Mouse (Mus musculus): ENCODE measurements around the gene Kyat3. TPM values are rescaled to one million over a fixed set of nuclear protein-coding genes. Genes with fewer than 3 reads are reported as not detected.
"Not testable (repeated sequence)": the region's sequence is repeated elsewhere in the genome, so short reads cannot be mapped to it uniquely, and the experiment has no call there.

The Kyat3 gene
- polyA plus RNA-seq (2016; fragmentation: Nextera tagmentation; extraction: Ambion mirVana): 9.0 and 10.2 TPM in 2 replicates

- H3K27me3 ChIP-seq (ENCODE audit: insufficient read depth, poor library complexity, severe bottlenecking): peaks cover 16% of the 10 kb centered on the region
- peak within 1 kb of the TSS; percentile 86 for H3K27ac ChIP-seq
- peaks cover 19% of the 10 kb centered on the region for H3K4me1 ChIP-seq (replicated peaks)
- DNase-seq (ENCODE audit: low spot score): peak; percentile 93
- WGBS: under 1% methylated on average over 48 of the region's 48 CpGs
- no peaks in the 10 kb centered on the region for H3K36me3 ChIP-seq
- peak within 1 kb of the TSS; percentile 65 for H3K4me3 ChIP-seq
- H3K9me3 ChIP-seq: no peaks in the 10 kb centered on the region
Observed at GRCm38 (mm10) chr3:142700442-142701322, at the start of gene Kyat3. Gene Kyat3, plus strand, starts transcription at chr3:142701051.

- no peaks in the 10 kb centered on the region for H3K4me1 ChIP-seq (replicated peaks)
- no peak for DNase-seq (ENCODE audit: low spot score)
- WGBS: 92% methylated on average over 8 of the region's 8 CpGs
- H3K27me3 ChIP-seq (ENCODE audit: insufficient read depth, poor library complexity, severe bottlenecking): no peaks in the 10 kb centered on the region
- H3K27ac ChIP-seq: no peak overlapping the region
- H3K4me3 ChIP-seq: no peak overlapping the region
- H3K36me3 ChIP-seq: no peaks in the 10 kb centered on the region
- peaks cover 17% of the 10 kb centered on the region; the same call in 1 of the 2 replicates for H3K9me3 ChIP-seq
Observed at GRCm38 (mm10) chr3:142664723-142665122, 36.1 kb upstream of the Kyat3 start.

- 90% methylated on average over 1 of the region's 1 CpGs for WGBS
- H3K4me1 ChIP-seq (replicated peaks): no peaks in the 10 kb centered on the region
- no peaks in the 10 kb centered on the region for H3K36me3 ChIP-seq
- DNase-seq (ENCODE audit: low spot score): no peak
- H3K27me3 ChIP-seq (ENCODE audit: insufficient read depth, poor library complexity, severe bottlenecking): no peaks in the 10 kb centered on the region
- H3K9me3 ChIP-seq: no peaks in the 10 kb centered on the region
- H3K4me3 ChIP-seq: no peak overlapping the region
- H3K27ac ChIP-seq: no peak overlapping the region
Observed at GRCm38 (mm10) chr3:142674607-142675006, 26.2 kb upstream of the Kyat3 start.

GRCm38 (mm10) chr3:142687939-142688338 lies 12.9 kb upstream of the Kyat3 start:
- H3K36me3 ChIP-seq: no peaks in the 10 kb centered on the region
- H3K9me3 ChIP-seq: peaks cover 21% of the 10 kb centered on the region; the same call in 1 of the 2 replicates
- peak overlapping the region; percentile 29 for H3K4me3 ChIP-seq
- WGBS: 60% methylated on average over 23 of the region's 23 CpGs
- peaks cover 7% of the 10 kb centered on the region; the same call in 1 of the 2 replicates for H3K4me1 ChIP-seq (replicated peaks)
- no peaks in the 10 kb centered on the region for H3K27me3 ChIP-seq (ENCODE audit: insufficient read depth, poor library complexity, severe bottlenecking)
- no peak overlapping the region for H3K27ac ChIP-seq
- no peak for DNase-seq (ENCODE audit: low spot score)

- peak overlapping the region; percentile 29 for H3K4me3 ChIP-seq
- no peak for DNase-seq (ENCODE audit: low spot score)
- no peak overlapping the region for H3K27ac ChIP-seq
- H3K36me3 ChIP-seq: no peaks in the 10 kb centered on the region
- peaks cover 7% of the 10 kb centered on the region; the same call in 1 of the 2 replicates for H3K4me1 ChIP-seq (replicated peaks)
- H3K27me3 ChIP-seq (ENCODE audit: insufficient read depth, poor library complexity, severe bottlenecking): no peaks in the 10 kb centered on the region
- WGBS: 45% methylated on average over 13 of the region's 13 CpGs
- peaks cover 23% of the 10 kb centered on the region; the same call in 1 of the 2 replicates for H3K9me3 ChIP-seq
Observed at GRCm38 (mm10) chr3:142688353-142688752, 12.5 kb upstream of the Kyat3 start.

GRCm38 (mm10) chr3:142696517-142696916 lies 4.3 kb upstream of the Kyat3 start:
- H3K36me3 ChIP-seq: no peaks in the 10 kb centered on the region
- peaks cover 7% of the 10 kb centered on the region for H3K27me3 ChIP-seq (ENCODE audit: insufficient read depth, poor library complexity, severe bottlenecking)
- peaks cover 7% of the 10 kb centered on the region; the same call in 1 of the 2 replicates for H3K9me3 ChIP-seq
- no peak overlapping the region for H3K4me3 ChIP-seq
- H3K27ac ChIP-seq: no peak overlapping the region
- no peak for DNase-seq (ENCODE audit: low spot score)
- H3K4me1 ChIP-seq (replicated peaks): peaks cover 16% of the 10 kb centered on the region
- WGBS: 86% methylated on average over 2 of the region's 2 CpGs

- H3K9me3 ChIP-seq: no peaks in the 10 kb centered on the region
- no peaks in the 10 kb centered on the region for H3K36me3 ChIP-seq
- no peak for DNase-seq (ENCODE audit: low spot score)
- H3K4me1 ChIP-seq (replicated peaks): peaks cover 19% of the 10 kb centered on the region
- H3K4me3 ChIP-seq: peak overlapping the region; percentile 65
- peaks cover 16% of the 10 kb centered on the region for H3K27me3 ChIP-seq (ENCODE audit: insufficient read depth, poor library complexity, severe bottlenecking)
- H3K27ac ChIP-seq: peak overlapping the region; percentile 86
- 26% methylated on average over 15 of the region's 15 CpGs for WGBS
Observed at GRCm38 (mm10) chr3:142701407-142701989, 647 bp downstream of the Kyat3 start.

GRCm38 (mm10) chr3:142706581-142707444 lies 6.0 kb downstream of the Kyat3 start:
- no peak overlapping the region for H3K27ac ChIP-seq
- no peaks in the 10 kb centered on the region for H3K9me3 ChIP-seq
- H3K27me3 ChIP-seq (ENCODE audit: insufficient read depth, poor library complexity, severe bottlenecking): peaks cover 7% of the 10 kb centered on the region
- DNase-seq (ENCODE audit: low spot score): no peak
- H3K36me3 ChIP-seq: no peaks in the 10 kb centered on the region
- WGBS: 93% methylated on average over 17 of the region's 17 CpGs
- peaks cover under 1% of the 10 kb centered on the region; the same call in 1 of the 2 replicates for H3K4me1 ChIP-seq (replicated peaks)
- H3K4me3 ChIP-seq: no peak overlapping the region

- H3K4me1 ChIP-seq (replicated peaks); DNase-seq (ENCODE audit: low spot score); H3K27me3 ChIP-seq (ENCODE audit: insufficient read depth, poor library complexity, severe bottlenecking); H3K36me3 ChIP-seq; H3K27ac ChIP-seq; H3K9me3 ChIP-seq; H3K4me3 ChIP-seq: not testable (repeated sequence)
- 84% methylated on average over 13 of the region's 13 CpGs for WGBS
Observed at GRCm38 (mm10) chr3:142708181-142708848, 7.5 kb downstream of the Kyat3 start.

GRCm38 (mm10) chr3:142708849-142709419 lies 8.1 kb downstream of the Kyat3 start:
- Histone ChIP-seq H3K9me3 (no peaks in the 10 kb centered on the region), H3K4me1 (replicated peaks) (no peaks in the 10 kb centered on the region), H3K4me3 (no peak overlapping the region), H3K27me3 (ENCODE audit: insufficient read depth, poor library complexity, severe bottlenecking) (no peaks in the 10 kb centered on the region), H3K27ac (no peak overlapping the region), H3K36me3 (peaks cover 4% of the 10 kb centered on the region; the same call in 1 of the 2 replicates)
- 53% methylated on average over 13 of the region's 13 CpGs for WGBS
- DNase-seq (ENCODE audit: low spot score): peak; percentile 62

GRCm38 (mm10) chr3:142710360-142711007 lies 9.6 kb downstream of the Kyat3 start:
- peak; percentile 35 for DNase-seq (ENCODE audit: low spot score)
- WGBS: 36% methylated on average over 10 of the region's 10 CpGs

More at GRCm38 (mm10) chr3:142710360-142711007, 9.6 kb downstream of the Kyat3 start:
- Histone ChIP-seq H3K36me3 (peaks cover 8% of the 10 kb centered on the region), H3K4me1 (replicated peaks) (no peaks in the 10 kb centered on the region), H3K4me3 (no peak overlapping the region), H3K9me3 (0 out of 2 replicates have a peak, but pooled peaks cover 7% of the 10 kb centered on the region), H3K27me3 (ENCODE audit: insufficient read depth, poor library complexity, severe bottlenecking) (no peaks in the 10 kb centered on the region), H3K27ac (peak overlapping the region; percentile 5; the same call in 1 of the 2 replicates)

Data from hindbrain, embryonic 10.5 days (tissue).